Mouse (Mus musculus) embryonic fibroblast, embryonic 13.5 days (primary cell): ENCODE measurements around the gene Nop56. TPM values are rescaled to one million over a fixed set of nuclear protein-coding genes. Genes with fewer than 3 reads are reported as not detected.

Experiments
- H3K27ac ChIP-seq: 2 replicates; pipeline ENCODE4 v1.5.1; 2012; ENCODE audit warnings: low read length, control low read depth, inconsistent platforms; ENCODE audit not compliant: insufficient read depth
- H3K4me1 ChIP-seq: 2 replicates; pipeline ENCODE4 v1.6.1; 2011; ENCODE audit warnings: low read length; ENCODE audit not compliant: control insufficient read depth, insufficient read depth
- H3K4me3 ChIP-seq: 2 replicates; pipeline ENCODE4 v1.5.1; 2011; ENCODE audit warnings: mild to moderate bottlenecking, control low read depth, low read length; ENCODE audit not compliant: insufficient read depth
- CTCF ChIP-seq: IDR thresholded peaks from 2 replicates; pipeline ENCODE4 v1.5.1; 2011; ENCODE audit warnings: mild to moderate bottlenecking, control low read depth, low read length, moderate library complexity, borderline replicate concordance; ENCODE audit not compliant: insufficient read depth
- POLR2A ChIP-seq: IDR thresholded peaks from 2 replicates; pipeline ENCODE4 v1.6.1; 2011; ENCODE audit warnings: low read depth, mild to moderate bottlenecking, control low read depth, low read length, moderate library complexity
- polyA plus RNA-seq: library from polyadenylated mRNA; stranded (reverse); fragments of >200 nt; gene quantifications from 2 replicates; pipeline ENCODE4 v1.2.4, GENCODE M21; 2011; ENCODE audit warnings: low read depth; ENCODE audit not compliant: missing spikeins, insufficient read length

Nop56 gene
- polyA plus RNA-seq, 1 experiment: 163 TPM

GRCm38 (mm10) chr2:130294218-130294935 is 20.1 kb downstream of the Nop56 start:
- TF ChIP-seq POLR2A (no peak), CTCF (no peak)
- H3K27ac ChIP-seq: no peak overlapping the region
- peaks cover 5% of the 10 kb centered on the region; the same call in 1 of the 2 replicates for H3K4me1 ChIP-seq
- H3K4me3 ChIP-seq: peak overlapping the region; percentile 17; the same call in 1 of the 2 replicates

GRCm38 (mm10) chr2:130294936-130295277 is 20.7 kb downstream of the Nop56 start, which contains the start of gene Ebf4:
Gene Ebf4 (plus strand): TSS chr2:130295169.
- Histone ChIP-seq H3K4me3 (peak within 1 kb of the TSS; percentile 45), H3K4me1 (peaks cover 5% of the 10 kb centered on the region; the same call in 1 of the 2 replicates), H3K27ac (no peak within 1 kb of the TSS)
- TF ChIP-seq POLR2A (peak; percentile 51; the same call in 1 of the 2 replicates), CTCF (no peak)

- H3K4me3 ChIP-seq: peak overlapping the region; percentile 45
- no peak overlapping the region for H3K27ac ChIP-seq
- H3K4me1 ChIP-seq: peaks cover 5% of the 10 kb centered on the region; the same call in 1 of the 2 replicates
- TF ChIP-seq POLR2A (no peak), CTCF (no peak)
These were observed 21.3 kb downstream of the Nop56 start for GRCm38 (mm10) chr2:130295331-130296133.

- Histone ChIP-seq H3K27ac (no peak overlapping the region), H3K4me3 (peak overlapping the region; percentile 45), H3K4me1 (0 out of 2 replicates have a peak, but pooled peaks cover 3% of the 10 kb centered on the region)
- no peak for TF ChIP-seq CTCF
- no peak for TF ChIP-seq POLR2A
These were observed 22.0 kb downstream of the Nop56 start for GRCm38 (mm10) chr2:130296134-130296745.

GRCm38 (mm10) chr2:130297580-130297979 is 23.4 kb downstream of the Nop56 start:
- no peak overlapping the region for H3K27ac ChIP-seq
- H3K4me1 ChIP-seq: no peaks in the 10 kb centered on the region
- TF ChIP-seq CTCF (no peak), POLR2A (no peak)
- no peak overlapping the region for H3K4me3 ChIP-seq

GRCm38 (mm10) chr2:130303014-130303413 is 28.8 kb downstream of the Nop56 start:
- Histone ChIP-seq H3K27ac (no peak overlapping the region), H3K4me1 (no peaks in the 10 kb centered on the region), H3K4me3 (no peak overlapping the region)
- TF ChIP-seq POLR2A: no peak
- no peak for TF ChIP-seq CTCF

- Histone ChIP-seq H3K4me3 (no peak overlapping the region), H3K27ac (no peak overlapping the region), H3K4me1 (no peaks in the 10 kb centered on the region)
- no peak for TF ChIP-seq CTCF
- TF ChIP-seq POLR2A: no peak
These were observed 52.8 kb downstream of the Nop56 start for GRCm38 (mm10) chr2:130327057-130327456.

Other genes starting within 250 kb of the Nop56 start
- not detected in 2 replicates for gene Tgm6, start 162.0 kb upstream of the Nop56 start, polyA plus RNA-seq
- 115 and 128 TPM in 2 replicates for gene Snrpb, start 95.0 kb upstream of the Nop56 start, polyA plus RNA-seq
- not detected in 2 replicates for gene Tmc2, start 79.2 kb upstream of the Nop56 start, polyA plus RNA-seq
- gene Idh3b, start 10.1 kb downstream of the Nop56 start, polyA plus RNA-seq: 143 and 156 TPM in 2 replicates
- gene Ebf4, start 20.7 kb downstream of the Nop56 start, polyA plus RNA-seq: 3.0 and 4.1 TPM in 2 replicates
- 38.9 and 54.4 TPM in 2 replicates for gene Cpxm1, start 123.1 kb downstream of the Nop56 start, polyA plus RNA-seq
- gene Gm28372, start 130.8 kb downstream of the Nop56 start, polyA plus RNA-seq: not detected in 2 replicates
- gene 1700020A23Rik, start 130.8 kb downstream of the Nop56 start, polyA plus RNA-seq: not detected in 2 replicates
- gene Tmem239, start 132.0 kb downstream of the Nop56 start, polyA plus RNA-seq: not detected in 2 replicates
- gene Vps16, start 149.9 kb downstream of the Nop56 start, polyA plus RNA-seq: 84.9 and 90.1 TPM in 2 replicates
- 15.8 and 18.7 TPM in 2 replicates for gene Pced1a, start 150.3 kb downstream of the Nop56 start, polyA plus RNA-seq
- 116 and 121 TPM in 2 replicates for gene Ptpra, start 175.8 kb downstream of the Nop56 start, polyA plus RNA-seq